Mouse (Mus musculus) cerebellum, adult 2 months (tissue): Measurements from ENCODE around the gene Ak3. TPM values are rescaled to one million over a fixed set of nuclear protein-coding genes. Genes with fewer than 3 reads are reported as not detected.

Source experiments
- DNase-seq, 2 experiments: peaks; one replicate each; pipeline ENCODE4 v3.0.0; 2021
- H3K27ac ChIP-seq: fragments of 200-500 bp; 2 replicates; pipeline ENCODE4 v1.5.1; 2012; ENCODE audit warnings: low read length, control low read depth, inconsistent platforms; ENCODE audit not compliant: insufficient read depth
- H3K27me3 ChIP-seq: fragments of 200-500 bp; 2 replicates; pipeline ENCODE4 v1.6.1; 2012; ENCODE audit warnings: inconsistent platforms, mild to moderate bottlenecking, low read length, moderate library complexity; ENCODE audit not compliant: control insufficient read depth, insufficient read depth
- H3K4me1 ChIP-seq: fragments of 200-500 bp; 2 replicates; pipeline ENCODE4 v1.6.1; 2011; ENCODE audit warnings: low read length; ENCODE audit not compliant: control insufficient read depth, insufficient read depth
- H3K4me3 ChIP-seq: fragments of 200-500 bp; replicated peaks from 2 replicates; pipeline ENCODE3; 2011; ENCODE audit warnings: mild to moderate bottlenecking, low read depth, low read length, control low read depth; ENCODE audit not compliant: insufficient read depth
- CTCF ChIP-seq: fragments of 200-500 bp; IDR thresholded peaks from 2 replicates; pipeline ENCODE4 v1.5.1; 2011; ENCODE audit warnings: low read depth, mild to moderate bottlenecking, control low read depth, low read length, moderate library complexity, borderline replicate concordance; ENCODE audit not compliant: insufficient read depth
- POLR2A ChIP-seq: fragments of 200-500 bp; IDR thresholded peaks from 2 replicates; pipeline ENCODE4 v1.6.1; 2011; ENCODE audit warnings: low read length, control low read depth, borderline replicate concordance; ENCODE audit not compliant: insufficient read depth
- WGBS: fragments of 180-500 bp; shearing (Covaris S2); methylation state at CpG from one replicate; pipeline ENCODE4 v1.1.7; 2018; 5-methylcytosine and 5-hydroxymethylcytosine counted together
- polyA plus RNA-seq: library from polyadenylated mRNA; depleted of rRNA; stranded (reverse); fragments of >200 nt; gene quantifications from 2 replicates; pipeline ENCODE4 v1.2.3, GENCODE M21; 2012

Ak3 gene
- polyA plus RNA-seq, 1 experiment = 64.7 TPM

- WGBS = 16% methylated on average over 18 of the region's 18 CpGs
- no peak overlapping the region; the same call in 1 of the 2 replicates for H3K27ac ChIP-seq
- peak overlapping the region; percentile 33 for H3K4me3 ChIP-seq
- peak; percentile 85 to 89 for DNase-seq
- peak; percentile 95 for TF ChIP-seq CTCF
- TF ChIP-seq POLR2A = no peak
- peaks cover 2% of the 10 kb centered on the region; the same call in 1 of the 2 replicates for H3K4me1 ChIP-seq
- H3K27me3 ChIP-seq = no peaks in the 10 kb centered on the region
Measured at GRCm38 (mm10) chr19:29063577-29064363, 16.0 kb upstream of the Ak3 start.

GRCm38 (mm10) chr19:29063009-29063408 lies 15.2 kb upstream of the Ak3 start:
- H3K4me3 ChIP-seq = no peak overlapping the region
- H3K27me3 ChIP-seq = no peaks in the 10 kb centered on the region
- no peak for DNase-seq
- no peak overlapping the region for H3K27ac ChIP-seq
- TF ChIP-seq CTCF (no peak), POLR2A (no peak)
- peaks cover 2% of the 10 kb centered on the region; the same call in 1 of the 2 replicates for H3K4me1 ChIP-seq
- WGBS = 73% methylated on average over 5 of the region's 5 CpGs

DNA sequence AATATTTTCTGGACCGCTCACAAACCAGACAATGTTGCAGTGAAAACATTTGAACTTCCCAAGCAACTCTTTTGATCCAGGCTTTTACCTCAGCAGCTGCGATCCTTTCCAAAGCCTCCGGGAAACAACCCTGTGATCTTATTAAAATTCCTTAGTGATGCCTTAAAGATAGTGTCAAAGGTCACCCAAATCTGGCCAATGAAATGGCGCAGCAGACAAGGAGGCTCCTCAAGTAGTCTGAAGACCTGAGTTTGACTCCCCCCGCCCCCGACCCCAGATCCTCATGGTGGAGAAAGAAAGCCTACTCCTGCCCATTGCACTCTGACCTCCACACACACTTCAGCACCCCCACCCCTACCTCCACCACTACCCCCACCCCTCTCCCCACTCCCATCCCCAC lies 12.5 kb upstream of the Ak3 start:
- no peaks in the 10 kb centered on the region for H3K27me3 ChIP-seq
- TF ChIP-seq CTCF (no peak), POLR2A (no peak)
- no peak overlapping the region for H3K4me3 ChIP-seq
- peaks cover 2% of the 10 kb centered on the region; the same call in 1 of the 2 replicates for H3K4me1 ChIP-seq
- no peak overlapping the region for H3K27ac ChIP-seq
- 41% methylated on average over 6 of the region's 6 CpGs for WGBS
- no peak for DNase-seq

DNA sequence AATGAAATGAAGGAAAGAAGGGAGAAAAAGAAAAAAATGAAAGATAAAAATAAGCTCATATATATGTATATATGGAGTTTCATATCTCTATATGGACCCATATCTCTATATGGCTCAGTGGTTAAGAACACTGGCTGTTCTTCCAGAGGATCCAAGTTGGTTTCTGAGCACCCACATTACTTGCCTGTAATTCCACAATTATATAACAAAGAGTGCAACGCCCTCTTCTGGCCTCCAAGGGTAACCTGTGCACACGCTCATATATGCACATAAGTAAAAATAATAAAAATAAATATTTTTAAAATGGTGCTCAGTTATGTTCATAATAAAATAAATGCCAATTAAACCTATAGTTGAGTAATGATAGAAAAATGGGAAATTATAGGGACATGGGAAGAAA lies 11.9 kb upstream of the Ak3 start:
- peaks cover 2% of the 10 kb centered on the region; the same call in 1 of the 2 replicates for H3K4me1 ChIP-seq
- no peak overlapping the region for H3K27ac ChIP-seq
- TF ChIP-seq POLR2A (no peak), CTCF (no peak)

GRCm38 (mm10) chr19:29058741-29059140 lies 11.0 kb upstream of the Ak3 start:
- DNase-seq = no peak
- no peaks in the 10 kb centered on the region for H3K4me1 ChIP-seq
- no peaks in the 10 kb centered on the region for H3K27me3 ChIP-seq
- TF ChIP-seq CTCF = no peak
- TF ChIP-seq POLR2A = no peak
- WGBS = 85% methylated on average over 5 of the region's 5 CpGs
- H3K27ac ChIP-seq = no peak overlapping the region
- H3K4me3 ChIP-seq = no peak overlapping the region

More for the DNA sequence above, 11.9 kb upstream of the Ak3 start:
- 80% methylated on average over 2 of the region's 2 CpGs for WGBS
- Histone ChIP-seq H3K27me3 (no peaks in the 10 kb centered on the region), H3K4me3 (no peak overlapping the region)
- no peak for DNase-seq

GRCm38 (mm10) chr19:29055469-29055868 lies 7.7 kb upstream of the Ak3 start:
- no peaks in the 10 kb centered on the region for H3K4me1 ChIP-seq
- no peak for DNase-seq
- H3K27ac ChIP-seq = no peak overlapping the region
- 74% methylated on average over 4 of the region's 4 CpGs for WGBS
- no peak overlapping the region for H3K4me3 ChIP-seq
- H3K27me3 ChIP-seq = no peaks in the 10 kb centered on the region
- TF ChIP-seq CTCF = no peak
- no peak for TF ChIP-seq POLR2A

DNA sequence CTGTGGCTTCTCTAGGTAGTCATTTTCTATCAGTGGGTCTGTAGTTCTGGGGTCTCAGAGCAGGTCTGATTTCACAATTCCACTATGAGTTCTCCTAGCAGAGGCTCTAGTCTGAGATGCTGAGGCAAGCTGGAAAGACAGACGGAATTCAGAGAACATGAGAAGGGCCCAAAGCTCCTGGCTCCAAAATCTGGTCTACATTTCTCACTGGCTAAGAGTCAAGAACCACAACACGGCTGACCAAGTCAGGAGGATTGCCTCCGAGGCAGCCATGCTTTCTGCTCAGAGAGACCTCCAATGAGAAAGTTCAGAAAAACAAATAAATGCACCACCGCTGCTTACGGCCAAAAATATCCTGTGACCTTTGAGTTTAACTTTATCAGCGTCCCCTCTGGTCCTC lies 6.8 kb upstream of the Ak3 start:
- no peak for TF ChIP-seq CTCF
- no peak for TF ChIP-seq POLR2A
- Histone ChIP-seq H3K27me3 (no peaks in the 10 kb centered on the region), H3K4me3 (no peak overlapping the region), H3K27ac (no peak overlapping the region), H3K4me1 (no peaks in the 10 kb centered on the region)
- DNase-seq = no peak
- WGBS = 75% methylated on average over 6 of the region's 6 CpGs

DNA sequence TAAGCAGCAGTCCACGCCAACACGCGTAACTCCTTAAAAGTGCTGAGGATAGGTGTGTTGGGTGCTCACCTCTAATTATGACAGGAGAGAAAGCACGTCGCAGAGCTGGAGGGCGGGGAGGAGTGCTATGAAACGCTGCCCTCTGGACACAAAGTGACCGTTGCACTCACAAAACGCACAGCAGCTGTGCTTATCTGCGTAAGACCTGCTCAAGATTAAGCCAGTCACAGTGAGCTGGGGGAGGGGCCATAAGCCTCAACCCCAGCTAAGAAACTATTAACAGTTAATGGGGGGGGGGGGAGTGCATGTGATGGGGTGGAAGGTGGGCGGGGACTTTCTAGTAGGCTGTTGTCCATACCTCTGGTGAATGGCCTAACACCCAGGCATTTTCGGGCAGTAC lies 5.0 kb upstream of the Ak3 start:
- DNase-seq = no peak
- H3K4me3 ChIP-seq = no peak overlapping the region
- TF ChIP-seq CTCF (no peak), POLR2A (no peak)
- no peaks in the 10 kb centered on the region for H3K4me1 ChIP-seq
- no peaks in the 10 kb centered on the region for H3K27me3 ChIP-seq
- no peak overlapping the region for H3K27ac ChIP-seq
- WGBS = 90% methylated on average over 12 of the region's 12 CpGs
